Mouse (Mus musculus) liver, embryonic 14.5 days (tissue): Measurements from ENCODE around the gene Il22ra2. TPM values are rescaled to one million over a fixed set of nuclear protein-coding genes. Genes with fewer than 3 reads are reported as not detected.

Source experiments
- ATAC-seq: fragments of 200-750 bp; cut with Nextera tagmentation; 2 replicates; pipeline ENCODE4 v1.8.0; 2017; ENCODE audit warnings: moderate number of reproducible peaks, mild to moderate bottlenecking, moderate library complexity; ENCODE audit not compliant: insufficient read depth
- DNase-seq, 3 experiments: peaks; one replicate each; pipeline ENCODE4 v3.0.0-alpha.2; 2012 to 2013; ENCODE audit warnings: low read depth in 3 of 3, low spot score in 3 of 3
- H3K27ac ChIP-seq: fragments of 300-500 bp; sonication (generic); 2 replicates; pipeline ENCODE4 v1.5.1; 2014; ENCODE audit warnings: moderate library complexity, mild to moderate bottlenecking, control low read depth, inconsistent platforms
- H3K27me3 ChIP-seq: fragments of 300-500 bp; sonication (generic); 2 replicates; pipeline ENCODE4 v1.6.1; 2014; ENCODE audit warnings: mild to moderate bottlenecking, low read length, moderate library complexity; ENCODE audit not compliant: control insufficient read depth, insufficient read depth
- H3K36me3 ChIP-seq: fragments of 300-500 bp; sonication (generic); replicated peaks from 2 replicates; pipeline ENCODE4 v1.6.1; 2014; ENCODE audit warnings: low read depth; ENCODE audit not compliant: control insufficient read depth, insufficient read depth
- H3K4me1 ChIP-seq, 2 experiments: fragments of 200-500 bp in 1 of 2; fragments of 300-500 bp in 1 of 2; sonication (generic) in 1 of 2; replicated peaks; 2 replicates each; pipeline ENCODE4 v1.6.1; 2012 to 2014; ENCODE audit warnings: antibody characterized with exemption in 1 of 2, inconsistent platforms in 1 of 2, low read length in 1 of 2; ENCODE audit not compliant: control insufficient read depth in 2 of 2, insufficient read depth in 2 of 2
- H3K4me2 ChIP-seq: fragments of 300-500 bp; sonication (generic); 2 replicates; pipeline ENCODE4 v1.6.1; 2014; ENCODE audit warnings: low read depth, mild to moderate bottlenecking, control low read depth, moderate library complexity
- H3K4me3 ChIP-seq, 2 experiments: fragments of 200-500 bp in 1 of 2; fragments of 300-500 bp in 1 of 2; sonication (generic) in 1 of 2; 2 replicates each; pipeline ENCODE4 v1.5.1; 2012 to 2014; ENCODE audit warnings: low read depth in 2 of 2, low read length in 2 of 2, mild to moderate bottlenecking in 2 of 2, control low read depth in 1 of 2, inconsistent platforms in 1 of 2, moderate library complexity in 1 of 2; ENCODE audit not compliant: insufficient read depth in 1 of 2
- H3K9ac ChIP-seq: fragments of 300-500 bp; sonication (generic); replicated peaks from 2 replicates; pipeline ENCODE4 v1.6.1; 2014; ENCODE audit warnings: mild to moderate bottlenecking, control low read depth, moderate library complexity
- H3K9me3 ChIP-seq: fragments of 300-500 bp; sonication (generic); 2 replicates; pipeline ENCODE4 v1.6.1; 2016; ENCODE audit warnings: low read length, mixed read lengths; ENCODE audit not compliant: control insufficient read depth
- CTCF ChIP-seq: IDR thresholded peaks from 2 replicates; pipeline ENCODE4 v1.5.1; 2016; ENCODE audit warnings: antibody characterized with exemption, low read depth, control low read depth
- EP300 ChIP-seq: IDR thresholded peaks from 2 replicates; pipeline ENCODE4 v1.6.1; 2016; ENCODE audit warnings: antibody characterized with exemption, low read depth
- WGBS: fragments of 180-500 bp; shearing (Covaris S2); extraction: QIAGEN DNeasy Blood & Tissue Kit; methylation state at CpG from one replicate; pipeline ENCODE4 v1.1.7; 2014; ENCODE audit not compliant: insufficient replicate concordance; 5-methylcytosine and 5-hydroxymethylcytosine counted together
- polyA plus RNA-seq, 2 experiments: library from polyadenylated mRNA; depleted of rRNA in 1 of 2; stranded (reverse) in 1 of 2; unstranded in 1 of 2; fragments of >200 nt; fragmentation: Nextera tagmentation in 1 of 2; extraction: Ambion mirVana in 1 of 2; gene quantifications; 2 replicates each; pipeline versions ENCODE4 v1.2.1 to v1.2.3; 2012 to 2014

The Il22ra2 gene
- polyA plus RNA-seq, 2 experiments: 0.03 to 0.08 TPM

DNA sequence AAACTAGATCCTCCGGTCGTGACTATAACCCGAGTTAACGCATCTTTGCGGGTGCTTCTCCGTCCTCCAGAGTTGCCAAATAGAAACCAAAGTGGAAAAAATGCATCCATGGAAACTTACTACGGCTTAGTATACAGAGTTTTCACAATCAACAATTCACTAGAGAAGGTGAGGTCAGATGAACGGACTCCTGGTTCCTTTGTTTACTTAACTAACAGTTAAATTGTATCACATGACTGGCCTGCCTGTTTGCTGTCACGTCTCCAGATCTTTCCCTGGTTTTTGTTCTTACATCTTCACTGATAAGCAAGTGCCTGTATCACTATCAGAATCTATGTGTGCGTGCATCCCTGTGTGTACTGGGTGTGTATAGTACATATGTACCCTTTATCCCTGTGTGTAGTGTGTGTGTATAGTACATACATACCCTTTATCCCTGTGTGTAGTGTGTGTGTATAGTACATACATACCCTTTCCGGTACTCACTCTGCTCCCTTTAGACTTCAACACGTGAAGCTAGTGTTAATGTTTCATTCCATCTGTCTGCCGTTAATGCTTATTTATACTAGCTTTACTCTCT is 9.9 kb downstream of the Il22ra2 start:
- Histone ChIP-seq H3K9me3 (no peaks in the 10 kb centered on the region), H3K4me3 (no peak overlapping the region), H3K4me2 (no peak overlapping the region), H3K27ac (no peak overlapping the region), H3K27me3 (no peaks in the 10 kb centered on the region), H3K36me3 (no peaks in the 10 kb centered on the region), H3K9ac (no peak overlapping the region), H3K4me1 (no peaks in the 10 kb centered on the region)
- ATAC-seq (no peak), DNase-seq (no peak)
- TF ChIP-seq CTCF (no peak), EP300 (no peak)
- WGBS: 61% methylated on average over 13 of the region's 13 CpGs

DNA sequence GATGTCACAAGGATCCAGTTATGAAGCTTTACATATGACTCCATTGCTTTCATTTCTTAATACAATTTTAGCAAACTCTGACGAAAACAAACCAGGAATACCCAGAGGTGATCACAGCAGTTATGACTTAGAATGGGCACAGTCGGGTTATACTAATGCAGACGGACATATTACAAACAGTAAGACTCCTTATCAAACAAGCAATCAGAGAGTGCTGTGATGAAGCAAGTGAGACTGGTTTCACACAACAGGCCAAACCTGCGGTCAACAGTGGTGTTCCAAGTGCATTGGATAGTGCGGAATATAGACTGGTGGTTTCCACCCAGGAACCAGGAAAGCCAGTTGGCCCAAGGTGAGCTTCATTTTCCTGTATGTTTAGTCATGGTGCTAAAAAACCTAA is 17.1 kb downstream of the Il22ra2 start:
- no peak overlapping the region for H3K9ac ChIP-seq
- DNase-seq (no peak), ATAC-seq (no peak)
- H3K27ac ChIP-seq: no peak overlapping the region
- H3K4me3 ChIP-seq: no peak overlapping the region
- 64% methylated on average over 5 of the region's 5 CpGs for WGBS
- TF ChIP-seq CTCF: no peak
- TF ChIP-seq EP300: no peak
- H3K4me2 ChIP-seq: no peak overlapping the region
- no peaks in the 10 kb centered on the region for H3K27me3 ChIP-seq
- H3K4me1 ChIP-seq: no peaks in the 10 kb centered on the region
- no peaks in the 10 kb centered on the region for H3K9me3 ChIP-seq
- no peaks in the 10 kb centered on the region for H3K36me3 ChIP-seq

DNA sequence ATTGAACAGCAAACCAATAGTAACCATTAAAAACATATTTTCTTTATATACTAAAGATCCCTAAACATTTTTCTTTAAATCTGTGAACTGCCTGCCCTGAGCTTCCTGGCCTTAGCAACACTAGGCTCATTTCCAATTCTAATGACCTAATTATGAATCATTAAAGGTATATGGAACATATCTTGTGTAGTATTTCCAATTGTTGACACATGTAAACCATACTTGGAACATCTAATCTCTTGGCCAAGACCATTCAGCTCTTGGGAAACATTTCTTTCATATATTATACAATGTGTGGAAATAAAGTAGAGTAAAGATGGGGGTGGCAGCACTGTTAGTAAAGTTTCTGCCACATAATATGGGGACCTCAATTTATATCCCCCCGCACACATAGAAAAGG is 17.8 kb downstream of the Il22ra2 start:
- H3K36me3 ChIP-seq: no peaks in the 10 kb centered on the region
- no peak overlapping the region for H3K4me3 ChIP-seq
- H3K27ac ChIP-seq: no peak overlapping the region
- no peak for ATAC-seq
- DNase-seq: no peak
- no peak overlapping the region for H3K4me2 ChIP-seq
- H3K9me3 ChIP-seq: no peaks in the 10 kb centered on the region
- no peaks in the 10 kb centered on the region for H3K27me3 ChIP-seq
- no peaks in the 10 kb centered on the region for H3K4me1 ChIP-seq
- H3K9ac ChIP-seq: no peak overlapping the region
- 91% methylated on average over 1 of the region's 1 CpGs for WGBS
- TF ChIP-seq CTCF: no peak
- TF ChIP-seq EP300: no peak

DNA sequence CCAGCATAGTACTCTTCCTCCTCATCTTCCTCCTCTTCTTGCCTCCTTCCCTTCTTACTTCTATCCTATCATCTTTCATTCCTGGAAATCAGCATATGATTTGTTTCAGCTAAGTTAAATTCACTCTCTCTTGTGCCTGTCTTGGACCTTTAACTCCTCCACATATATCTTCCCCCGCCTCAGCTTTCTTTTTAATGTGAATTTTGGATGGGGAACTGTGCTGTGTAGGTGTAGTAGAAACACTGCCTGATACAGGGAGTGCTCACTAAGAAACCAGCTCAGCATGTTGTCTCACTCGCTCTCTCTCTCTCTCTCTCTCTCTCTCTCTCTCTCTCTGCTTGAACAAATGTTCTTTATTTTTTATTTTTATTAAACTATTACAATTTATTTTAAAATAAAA is 23.3 kb downstream of the Il22ra2 start:
- TF ChIP-seq EP300: no peak
- TF ChIP-seq CTCF: no peak
- Histone ChIP-seq H3K9ac (no peak overlapping the region), H3K4me2 (no peak overlapping the region), H3K4me1 (no peaks in the 10 kb centered on the region), H3K4me3 (no peak overlapping the region), H3K27me3 (no peaks in the 10 kb centered on the region), H3K36me3 (no peaks in the 10 kb centered on the region), H3K9me3 (no peaks in the 10 kb centered on the region), H3K27ac (no peak overlapping the region)
- no peak for DNase-seq
- WGBS: 57% methylated on average over 2 of the region's 2 CpGs
- no peak for ATAC-seq

DNA sequence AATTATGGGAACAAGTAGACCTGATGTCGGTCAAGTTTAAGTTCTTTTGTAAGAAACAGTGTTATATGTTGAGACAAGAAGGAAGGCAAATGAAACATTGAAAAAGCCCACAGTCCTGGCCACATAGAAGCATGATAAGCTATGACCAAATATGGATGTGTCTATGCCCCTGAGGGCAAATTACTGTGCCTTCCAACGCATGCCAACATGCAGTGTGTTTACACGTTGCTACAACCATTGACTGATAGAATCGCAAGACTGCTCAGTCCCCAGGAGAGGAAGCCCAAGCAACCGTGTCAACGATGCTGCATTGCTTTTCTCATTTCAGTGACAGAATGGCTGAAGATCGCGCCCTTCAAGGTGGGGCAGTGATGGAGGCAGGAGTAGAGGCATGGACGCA is 35.6 kb downstream of the Il22ra2 start:
- Histone ChIP-seq H3K27ac (no peak overlapping the region), H3K9me3 (no peaks in the 10 kb centered on the region), H3K4me2 (no peak overlapping the region), H3K4me3 (no peak overlapping the region), H3K36me3 (no peaks in the 10 kb centered on the region), H3K27me3 (no peaks in the 10 kb centered on the region), H3K4me1 (no peaks in the 10 kb centered on the region), H3K9ac (no peak overlapping the region)
- TF ChIP-seq CTCF (no peak), EP300 (no peak)
- 70% methylated on average over 9 of the region's 9 CpGs for WGBS
- no peak for ATAC-seq
- no peak for DNase-seq
